Mouse (Mus musculus): ENCODE data around the gene Rab3ip. TPM values are rescaled to one million over a fixed set of nuclear protein-coding genes. Genes with fewer than 3 reads are reported as not detected.
A peak's percentile ranks its signal among the peaks of the same experiment; 100 is the strongest.

Rab3ip gene
- 41.7 and 45.2 TPM in 2 replicates for polyA plus RNA-seq (2016; fragmentation: Nextera tagmentation; extraction: Ambion mirVana)

DNA sequence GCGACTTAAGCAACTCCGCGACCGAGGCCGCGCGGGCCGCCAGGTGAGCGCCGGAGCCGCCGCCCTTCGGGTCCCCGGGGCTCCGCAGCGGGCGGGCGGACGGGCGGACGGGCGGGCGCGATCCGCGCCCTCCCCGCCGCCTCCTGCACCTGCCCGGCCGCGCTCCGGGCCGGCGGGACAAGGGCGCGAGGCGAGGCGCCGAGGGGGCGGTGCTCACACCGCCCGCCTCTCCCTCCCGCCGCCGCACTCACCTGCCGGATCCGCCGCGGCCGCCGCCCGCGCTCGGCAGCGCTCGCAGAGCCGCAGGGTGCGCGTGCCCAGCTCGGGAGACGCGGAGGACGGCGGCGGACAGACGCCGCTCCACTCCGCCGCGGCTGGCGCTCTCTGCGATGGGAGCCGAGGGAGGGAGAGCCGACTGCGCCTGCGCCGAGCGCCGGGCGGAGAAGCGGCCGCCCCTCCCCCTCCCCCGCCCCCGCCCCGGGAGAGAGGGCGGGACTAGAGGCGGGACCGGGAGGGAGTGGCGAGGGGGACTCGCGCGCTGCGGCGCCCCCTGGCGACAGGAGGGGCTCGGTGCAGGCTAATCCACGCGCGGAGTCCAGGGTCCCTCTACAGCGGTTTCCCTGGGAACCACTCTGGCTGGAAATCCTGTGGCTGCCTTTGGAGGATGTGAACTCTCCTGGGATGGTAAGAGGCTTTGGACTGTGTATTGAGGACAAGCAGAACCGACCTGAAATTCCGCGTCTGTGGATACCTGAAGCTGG lies at the start of gene Rab3ip:
TSS of gene Rab3ip (minus strand) at position 761 of the 761 bp plus-strand sequence.
- under 1% methylated on average over 66 of the region's 103 CpGs for WGBS

GRCm38 (mm10) chr10:116998716-116999455 lies 48.3 kb upstream of the Rab3ip start:
- no peak for ATAC-seq (ENCODE audit: low FRiP score, low read depth)

More for the DNA sequence above, at the start of gene Rab3ip:
- H3K4me2 ChIP-seq (replicated peaks) = peak within 1 kb of the TSS; percentile 59
- no peaks in the 10 kb centered on the region for H3K9me3 ChIP-seq
- peak within 1 kb of the TSS; percentile 91 for H3K9ac ChIP-seq (replicated peaks)
- H3K4me3 ChIP-seq = peak within 1 kb of the TSS; percentile 93
- peak within 1 kb of the TSS; percentile 93 for H3K27ac ChIP-seq (replicated peaks)
- peaks cover 13% of the 10 kb centered on the region for H3K4me1 ChIP-seq
- ATAC-seq (ENCODE audit: low FRiP score, low read depth) = peak; percentile 94
- no peaks in the 10 kb centered on the region for H3K36me3 ChIP-seq
- no peaks in the 10 kb centered on the region for H3K27me3 ChIP-seq

GRCm38 (mm10) chr10:116996236-116996600 lies 45.6 kb upstream of the Rab3ip start:
- no peak for ATAC-seq (ENCODE audit: low FRiP score, low read depth)
- no peaks in the 10 kb centered on the region for H3K9me3 ChIP-seq
- no peak overlapping the region for H3K27ac ChIP-seq (replicated peaks)
- H3K4me2 ChIP-seq (replicated peaks) = no peak overlapping the region
- 81% methylated on average over 6 of the region's 6 CpGs for WGBS
- no peaks in the 10 kb centered on the region for H3K36me3 ChIP-seq
- no peak overlapping the region for H3K4me3 ChIP-seq
- no peaks in the 10 kb centered on the region for H3K27me3 ChIP-seq
- no peak overlapping the region for H3K9ac ChIP-seq (replicated peaks)
- no peaks in the 10 kb centered on the region for H3K4me1 ChIP-seq

More at GRCm38 (mm10) chr10:116998716-116999455, 48.3 kb upstream of the Rab3ip start:
- 84% methylated on average over 17 of the region's 17 CpGs for WGBS
- Histone ChIP-seq H3K36me3 (no peaks in the 10 kb centered on the region), H3K4me2 (replicated peaks) (no peak overlapping the region), H3K9me3 (no peaks in the 10 kb centered on the region), H3K4me3 (no peak overlapping the region), H3K4me1 (no peaks in the 10 kb centered on the region), H3K27ac (replicated peaks) (no peak overlapping the region), H3K27me3 (no peaks in the 10 kb centered on the region), H3K9ac (replicated peaks) (no peak overlapping the region)

GRCm38 (mm10) chr10:116995584-116996235 lies 45.1 kb upstream of the Rab3ip start:
- 67% methylated on average over 6 of the region's 6 CpGs for WGBS
- Histone ChIP-seq H3K27ac (replicated peaks) (no peak overlapping the region), H3K4me1 (no peaks in the 10 kb centered on the region)

GRCm38 (mm10) chr10:116995162-116995561 lies 44.6 kb upstream of the Rab3ip start:
- WGBS = 82% methylated on average over 5 of the region's 5 CpGs

More at GRCm38 (mm10) chr10:116995584-116996235, 45.1 kb upstream of the Rab3ip start:
- ATAC-seq (ENCODE audit: low FRiP score, low read depth) = no peak
- Histone ChIP-seq H3K4me2 (replicated peaks) (no peak overlapping the region), H3K4me3 (no peak overlapping the region), H3K36me3 (no peaks in the 10 kb centered on the region), H3K9ac (replicated peaks) (no peak overlapping the region), H3K27me3 (no peaks in the 10 kb centered on the region), H3K9me3 (no peaks in the 10 kb centered on the region)

GRCm38 (mm10) chr10:116993971-116994370 lies 43.4 kb upstream of the Rab3ip start:
- H3K4me3 ChIP-seq = no peak overlapping the region
- no peak overlapping the region for H3K4me2 ChIP-seq (replicated peaks)
- ATAC-seq (ENCODE audit: low FRiP score, low read depth) = no peak
- H3K4me1 ChIP-seq = no peaks in the 10 kb centered on the region
- no peaks in the 10 kb centered on the region for H3K36me3 ChIP-seq
- no peaks in the 10 kb centered on the region for H3K27me3 ChIP-seq
- WGBS = 88% methylated on average over 8 of the region's 8 CpGs
- no peaks in the 10 kb centered on the region for H3K9me3 ChIP-seq
- H3K9ac ChIP-seq (replicated peaks) = no peak overlapping the region
- no peak overlapping the region for H3K27ac ChIP-seq (replicated peaks)

More at GRCm38 (mm10) chr10:116995162-116995561, 44.6 kb upstream of the Rab3ip start:
- ATAC-seq (ENCODE audit: low FRiP score, low read depth) = no peak
- H3K27ac ChIP-seq (replicated peaks) = no peak overlapping the region
- H3K9ac ChIP-seq (replicated peaks) = no peak overlapping the region
- H3K36me3 ChIP-seq = no peaks in the 10 kb centered on the region
- H3K4me2 ChIP-seq (replicated peaks) = no peak overlapping the region
- no peaks in the 10 kb centered on the region for H3K4me1 ChIP-seq
- H3K4me3 ChIP-seq = no peak overlapping the region
- H3K9me3 ChIP-seq = no peaks in the 10 kb centered on the region
- H3K27me3 ChIP-seq = no peaks in the 10 kb centered on the region

GRCm38 (mm10) chr10:116986264-116987082 lies 35.9 kb upstream of the Rab3ip start, which contains the start of gene Best3:
Gene Best3, plus strand, starts transcription at chr10:116986314.
- Histone ChIP-seq H3K4me3 (no peak within 1 kb of the TSS), H3K9me3 (no peaks in the 10 kb centered on the region), H3K36me3 (no peaks in the 10 kb centered on the region), H3K27me3 (no peaks in the 10 kb centered on the region), H3K9ac (replicated peaks) (no peak within 1 kb of the TSS), H3K4me2 (replicated peaks) (peak within 1 kb of the TSS; percentile 6; the same call in 1 of the 2 replicates), H3K4me1 (peaks cover 22% of the 10 kb centered on the region), H3K27ac (replicated peaks) (peak within 1 kb of the TSS; percentile 20)
- no peak for ATAC-seq (ENCODE audit: low FRiP score, low read depth)
- 32% methylated on average over 21 of the region's 21 CpGs for WGBS

- Histone ChIP-seq H3K4me1 (peaks cover 22% of the 10 kb centered on the region), H3K9ac (replicated peaks) (no peak overlapping the region), H3K9me3 (no peaks in the 10 kb centered on the region), H3K27ac (replicated peaks) (no peak overlapping the region), H3K27me3 (no peaks in the 10 kb centered on the region), H3K36me3 (no peaks in the 10 kb centered on the region), H3K4me2 (replicated peaks) (no peak overlapping the region), H3K4me3 (no peak overlapping the region)
- no peak for ATAC-seq (ENCODE audit: low FRiP score, low read depth)
- 67% methylated on average over 12 of the region's 12 CpGs for WGBS
Observed at GRCm38 (mm10) chr10:116984836-116985235, 34.3 kb upstream of the Rab3ip start.

GRCm38 (mm10) chr10:116982526-116982925 lies 32.0 kb upstream of the Rab3ip start:
- Histone ChIP-seq H3K9me3 (no peaks in the 10 kb centered on the region), H3K4me3 (no peak overlapping the region), H3K4me2 (replicated peaks) (no peak overlapping the region), H3K36me3 (no peaks in the 10 kb centered on the region), H3K27me3 (no peaks in the 10 kb centered on the region), H3K9ac (replicated peaks) (no peak overlapping the region), H3K4me1 (peaks cover 17% of the 10 kb centered on the region), H3K27ac (replicated peaks) (no peak overlapping the region)
- WGBS = 66% methylated on average over 4 of the region's 4 CpGs
- ATAC-seq (ENCODE audit: low FRiP score, low read depth) = no peak

- H3K9ac ChIP-seq (replicated peaks) = no peak overlapping the region
- H3K9me3 ChIP-seq = no peaks in the 10 kb centered on the region
- no peak for ATAC-seq (ENCODE audit: low FRiP score, low read depth)
- 82% methylated on average over 3 of the region's 3 CpGs for WGBS
- no peak overlapping the region for H3K4me2 ChIP-seq (replicated peaks)
- no peak overlapping the region for H3K27ac ChIP-seq (replicated peaks)
- no peaks in the 10 kb centered on the region for H3K36me3 ChIP-seq
- H3K27me3 ChIP-seq = no peaks in the 10 kb centered on the region
- H3K4me1 ChIP-seq = peaks cover 3% of the 10 kb centered on the region; the same call in 1 of the 2 replicates
- H3K4me3 ChIP-seq = no peak overlapping the region
Observed at GRCm38 (mm10) chr10:116980888-116981287, 30.3 kb upstream of the Rab3ip start.

GRCm38 (mm10) chr10:116980273-116980672 lies 29.7 kb upstream of the Rab3ip start:
- H3K9me3 ChIP-seq = no peaks in the 10 kb centered on the region
- H3K27me3 ChIP-seq = no peaks in the 10 kb centered on the region
- H3K4me3 ChIP-seq = no peak overlapping the region
- no peak overlapping the region for H3K9ac ChIP-seq (replicated peaks)
- no peak overlapping the region for H3K4me2 ChIP-seq (replicated peaks)
- 81% methylated on average over 4 of the region's 4 CpGs for WGBS
- no peak overlapping the region for H3K27ac ChIP-seq (replicated peaks)
- H3K4me1 ChIP-seq = peaks cover 3% of the 10 kb centered on the region; the same call in 1 of the 2 replicates
- ATAC-seq (ENCODE audit: low FRiP score, low read depth) = no peak
- H3K36me3 ChIP-seq = no peaks in the 10 kb centered on the region

Data from midbrain, embryonic 12.5 days (tissue).